ENCODE assay signal across 14 mouse cellular contexts in the genomic region with DNA sequence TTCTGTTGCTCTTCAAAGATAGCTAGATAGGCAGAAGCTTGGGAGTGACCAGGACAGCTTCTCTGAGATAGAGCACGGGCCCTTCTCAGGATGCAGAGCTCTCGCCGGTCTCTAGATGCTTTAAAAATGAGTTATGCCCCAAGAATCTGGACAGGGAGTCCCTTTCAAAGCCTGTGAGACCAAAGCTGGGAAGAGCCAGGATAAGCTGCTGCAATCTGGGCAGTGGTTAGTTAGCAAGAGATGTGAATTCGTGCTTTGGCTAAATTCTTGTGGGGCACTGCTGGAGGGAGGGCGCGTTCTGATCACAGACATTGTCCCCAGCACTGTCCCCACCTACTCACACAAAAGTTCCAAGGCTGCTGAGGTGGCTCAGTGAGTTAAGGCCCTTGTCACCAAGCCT. TPM values are rescaled to one million over a fixed set of nuclear protein-coding genes. Genes with fewer than 3 reads are reported as not detected.
"Had no signal": no experiment of that assay in that cellular context is flagged by ENCODE, and none has a peak within 500 bp of the region (broad histone marks: within the 10 kb centered on the region; RNA-seq: fewer than 3 reads in every experiment).

No protein-coding gene starts in this region.

- ATAC-seq: lung, postnatal 0 days; midbrain, embryonic 15.5 days had no signal

- H3K9ac ChIP-seq: limb, embryonic 13.5 days; liver, embryonic 15.5 days; midbrain, embryonic 15.5 days; neural tube, embryonic 12.5 days had no signal

- H3K9me3 ChIP-seq: limb, embryonic 13.5 days; liver, embryonic 15.5 days; midbrain, embryonic 15.5 days; neural tube, embryonic 12.5 days had no signal

- H3K4me3 ChIP-seq: limb, embryonic 13.5 days; liver, embryonic 15.5 days; megakaryocyte, embryonic 14.5 days; midbrain, embryonic 15.5 days; neural tube, embryonic 12.5 days had no signal

- H3K36me3 ChIP-seq: limb, embryonic 13.5 days; liver, embryonic 15.5 days; midbrain, embryonic 15.5 days; neural tube, embryonic 12.5 days had no signal

- H3K27ac ChIP-seq: limb, embryonic 13.5 days; liver, embryonic 15.5 days; midbrain, embryonic 15.5 days; neural tube, embryonic 12.5 days had no signal

- H3K27me3 ChIP-seq: limb, embryonic 13.5 days; midbrain, embryonic 15.5 days; neural tube, embryonic 12.5 days had no signal

- DNase-seq: layer of hippocampus, adult 9-11 months; layer of hippocampus, postnatal 36 days; lung, adult 2 months; lung, postnatal 4 days; spleen, adult 18-20 months had no signal

- H3K4me2 ChIP-seq: limb, embryonic 13.5 days; liver, embryonic 11.5 days; liver, embryonic 15.5 days; midbrain, embryonic 11.5 days; midbrain, embryonic 15.5 days; neural tube, embryonic 12.5 days had no signal

RNA-seq across cellular contexts. Expression of gene Apod, which starts 36.0 kb away (rescaled TPM):
- total RNA-seq: monocyte, adult 5-6 weeks had no signal
- polyA plus RNA-seq: liver, embryonic 11.5 days; liver, embryonic 15.5 days had no signal
